Mouse (Mus musculus) hindbrain, postnatal 0 days (tissue): ENCODE results near the gene Med29. TPM values are rescaled to one million over a fixed set of nuclear protein-coding genes. Genes with fewer than 3 reads are reported as not detected.

Source experiments
- ATAC-seq: fragments of 200-750 bp; cut with Nextera tagmentation; 2 replicates; pipeline ENCODE4 v1.8.0; 2017; ENCODE audit warnings: mild to moderate bottlenecking, moderate TSS enrichment, moderate library complexity
- DNase-seq: peaks from one replicate; pipeline ENCODE4 v3.0.0-alpha.2; 2015; ENCODE audit warnings: low spot score
- H3K27ac ChIP-seq: fragments of 300-500 bp; sonication (generic); 2 replicates; pipeline ENCODE4 v1.5.1; 2014; ENCODE audit warnings: mild to moderate bottlenecking
- H3K27me3 ChIP-seq: fragments of 300-500 bp; sonication (generic); 2 replicates; pipeline ENCODE4 v1.6.1; 2014; ENCODE audit warnings: low read length, mixed read lengths; ENCODE audit not compliant: insufficient read depth
- H3K36me3 ChIP-seq: fragments of 300-500 bp; sonication (generic); 2 replicates; pipeline ENCODE4 v1.6.1; 2014; ENCODE audit warnings: low read length, mixed read lengths; ENCODE audit not compliant: insufficient read depth
- H3K4me1 ChIP-seq: fragments of 300-500 bp; sonication (generic); 2 replicates; pipeline ENCODE4 v1.6.1; 2014; ENCODE audit warnings: antibody characterized with exemption, low read length, mixed read lengths; ENCODE audit not compliant: insufficient read depth
- H3K4me2 ChIP-seq: fragments of 300-500 bp; sonication (generic); 2 replicates; pipeline ENCODE4 v1.6.1; 2014; ENCODE audit warnings: low read depth, mild to moderate bottlenecking, low read length, moderate library complexity, mixed read lengths
- H3K4me3 ChIP-seq: fragments of 300-500 bp; sonication (generic); 2 replicates; pipeline ENCODE4 v1.5.1; 2014; ENCODE audit warnings: low read length
- H3K9ac ChIP-seq: fragments of 300-500 bp; sonication (generic); replicated peaks from 2 replicates; pipeline ENCODE4 v1.6.1; 2014; ENCODE audit warnings: mild to moderate bottlenecking, low read length, moderate library complexity, mixed read lengths
- H3K9me3 ChIP-seq: fragments of 300-500 bp; sonication (generic); 2 replicates; pipeline ENCODE4 v1.6.1; 2016; ENCODE audit warnings: low read length, mixed read lengths
- CTCF ChIP-seq: IDR thresholded peaks from 2 replicates; pipeline ENCODE4 v1.5.1; 2016; ENCODE audit warnings: antibody characterized with exemption, control low read depth, low read depth
- WGBS: fragments of 180-500 bp; shearing (Covaris S2); extraction: QIAGEN DNeasy Blood & Tissue Kit; methylation state at CpG from one replicate; pipeline ENCODE4 v1.1.7; 2014; 5-methylcytosine and 5-hydroxymethylcytosine counted together
- polyA plus RNA-seq: library from polyadenylated mRNA; unstranded; fragments of >200 nt; fragmentation: Nextera tagmentation; extraction: Ambion mirVana; gene quantifications from 2 replicates; pipeline ENCODE4 v1.2.1, GENCODE M21; 2015
- total RNA-seq: library from RNA; depleted of rRNA; stranded (reverse); fragments of >200 nt; gene quantifications from 2 replicates; pipeline ENCODE4 v1.2.3, GENCODE M21; 2014

Med29 gene
- total and polyA plus RNA-seq, 2 experiments from 2014 or later: 33.6 to 42.9 TPM

GRCm38 (mm10) chr7:28361647-28362341 is 30.7 kb downstream of the Med29 start:
- Histone ChIP-seq H3K9ac (no peak overlapping the region), H3K9me3 (no peaks in the 10 kb centered on the region), H3K4me2 (no peak overlapping the region), H3K36me3 (no peaks in the 10 kb centered on the region), H3K27me3 (no peaks in the 10 kb centered on the region), H3K4me1 (no peaks in the 10 kb centered on the region), H3K4me3 (no peak overlapping the region), H3K27ac (no peak overlapping the region)
- ATAC-seq (no peak), DNase-seq (no peak)
- WGBS: 93% methylated on average over 20 of the region's 20 CpGs
- TF ChIP-seq CTCF: no peak

GRCm38 (mm10) chr7:28360291-28360690 is 32.2 kb downstream of the Med29 start:
- H3K4me1 ChIP-seq: no peaks in the 10 kb centered on the region
- no peak for DNase-seq
- no peak overlapping the region for H3K4me3 ChIP-seq
- 93% methylated on average over 6 of the region's 6 CpGs for WGBS
- H3K27ac ChIP-seq: no peak overlapping the region
- H3K27me3 ChIP-seq: no peaks in the 10 kb centered on the region
- no peak for ATAC-seq
- H3K9ac ChIP-seq: no peak overlapping the region
- no peaks in the 10 kb centered on the region for H3K36me3 ChIP-seq
- no peak overlapping the region for H3K4me2 ChIP-seq
- TF ChIP-seq CTCF: no peak
- no peaks in the 10 kb centered on the region for H3K9me3 ChIP-seq

GRCm38 (mm10) chr7:28359854-28360253 is 32.7 kb downstream of the Med29 start:
- no peak for ATAC-seq
- Histone ChIP-seq H3K36me3 (no peaks in the 10 kb centered on the region), H3K27ac (no peak overlapping the region), H3K4me1 (no peaks in the 10 kb centered on the region), H3K27me3 (no peaks in the 10 kb centered on the region), H3K4me3 (no peak overlapping the region), H3K9ac (no peak overlapping the region), H3K4me2 (no peak overlapping the region), H3K9me3 (no peaks in the 10 kb centered on the region)
- no peak for DNase-seq
- TF ChIP-seq CTCF: no peak
- WGBS: 84% methylated on average over 10 of the region's 10 CpGs

GRCm38 (mm10) chr7:28358431-28358830 is 34.1 kb downstream of the Med29 start:
- H3K9me3 ChIP-seq: no peaks in the 10 kb centered on the region
- WGBS: 77% methylated on average over 7 of the region's 7 CpGs
- no peak for DNase-seq
- no peaks in the 10 kb centered on the region for H3K4me1 ChIP-seq
- no peaks in the 10 kb centered on the region for H3K27me3 ChIP-seq
- H3K9ac ChIP-seq: no peak overlapping the region
- no peak overlapping the region for H3K27ac ChIP-seq
- no peak overlapping the region for H3K4me2 ChIP-seq
- no peak overlapping the region for H3K4me3 ChIP-seq
- no peak; the same call in 1 of the 2 replicates for ATAC-seq
- TF ChIP-seq CTCF: no peak
- peaks cover 12% of the 10 kb centered on the region for H3K36me3 ChIP-seq

GRCm38 (mm10) chr7:28357984-28358383 is 34.5 kb downstream of the Med29 start:
- Histone ChIP-seq H3K36me3 (peaks cover 17% of the 10 kb centered on the region), H3K27me3 (no peaks in the 10 kb centered on the region), H3K4me2 (no peak overlapping the region), H3K9me3 (no peaks in the 10 kb centered on the region), H3K9ac (no peak overlapping the region), H3K4me3 (no peak overlapping the region), H3K4me1 (no peaks in the 10 kb centered on the region), H3K27ac (no peak overlapping the region; the same call in 1 of the 2 replicates)
- no peak for ATAC-seq
- TF ChIP-seq CTCF: no peak
- no peak for DNase-seq
- 7% methylated on average over 5 of the region's 5 CpGs for WGBS

- Histone ChIP-seq H3K4me3 (no peak overlapping the region), H3K4me1 (no peaks in the 10 kb centered on the region), H3K9ac (no peak overlapping the region), H3K36me3 (peaks cover 19% of the 10 kb centered on the region), H3K27me3 (no peaks in the 10 kb centered on the region), H3K9me3 (no peaks in the 10 kb centered on the region), H3K27ac (peak overlapping the region; percentile 38; the same call in 1 of the 2 replicates), H3K4me2 (no peak overlapping the region)
- no peak for TF ChIP-seq CTCF
- WGBS: 4% methylated on average over 5 of the region's 5 CpGs
- ATAC-seq (no peak; the same call in 1 of the 2 replicates), DNase-seq (no peak)
Measured at GRCm38 (mm10) chr7:28356981-28357380, 35.5 kb downstream of the Med29 start.

- H3K4me3 ChIP-seq: no peak overlapping the region
- no peaks in the 10 kb centered on the region for H3K9me3 ChIP-seq
- no peak overlapping the region for H3K27ac ChIP-seq
- H3K36me3 ChIP-seq: peaks cover 19% of the 10 kb centered on the region
- DNase-seq (no peak), ATAC-seq (no peak)
- no peaks in the 10 kb centered on the region for H3K27me3 ChIP-seq
- H3K4me2 ChIP-seq: no peak overlapping the region
- peaks cover 7% of the 10 kb centered on the region; the same call in 1 of the 2 replicates for H3K4me1 ChIP-seq
- WGBS: 90% methylated on average over 3 of the region's 3 CpGs
- TF ChIP-seq CTCF: no peak
- H3K9ac ChIP-seq: no peak overlapping the region
Measured at GRCm38 (mm10) chr7:28355221-28355620, 37.3 kb downstream of the Med29 start.
